Mouse (Mus musculus): ENCODE data around the gene Arl5b.

The Arl5b gene

GRCm38 (mm10) chr2:15111808-15112440 is 62.7 kb downstream of the Arl5b start:
- DNase-seq (ENCODE audit: low read depth, low spot score), result no peak

DNA sequence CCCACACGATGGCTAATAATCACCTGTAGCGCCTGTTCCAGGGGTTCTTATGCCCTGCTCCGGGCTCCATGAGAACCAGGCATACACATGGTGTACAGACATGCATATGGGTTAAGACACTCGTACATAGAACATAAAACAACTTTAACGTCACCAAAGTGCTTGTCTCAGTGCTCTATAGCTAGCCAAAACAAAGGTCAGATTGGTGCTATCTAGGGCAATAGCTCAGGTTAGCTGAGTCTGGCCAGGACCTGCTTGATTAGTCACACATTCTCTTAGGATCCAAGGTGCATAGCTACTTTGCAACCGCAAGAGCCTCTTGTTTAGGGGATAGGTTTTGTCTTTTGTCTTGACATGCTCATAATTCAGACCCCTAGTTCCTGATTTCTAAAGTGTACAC is 63.5 kb downstream of the Arl5b start:
- DNase-seq (ENCODE audit: low read depth, low spot score), result no peak

GRCm38 (mm10) chr2:15121217-15121680 is 72.1 kb downstream of the Arl5b start:
- no peak for DNase-seq (ENCODE audit: low read depth, low spot score)
